Mouse (Mus musculus) 3T3-L1 (cell line): Measurements from ENCODE around the gene Isoc2b.
A peak's percentile ranks its signal among the peaks of the same experiment; 100 is the strongest.
"Not testable (repeated sequence)": the region's sequence is repeated elsewhere in the genome, so short reads cannot be mapped to it uniquely, and the experiment has no call there.

Source experiments
- DNase-seq: peaks from one replicate; pipeline ENCODE4 v3.0.0-alpha.2; 2015; ENCODE audit warnings: low read depth, low spot score

Gene Isoc2b

GRCm38 (mm10) chr7:4865579-4866493 is 4.2 kb downstream of the Isoc2b start:
- peak; percentile 94 for DNase-seq

GRCm38 (mm10) chr7:4865090-4865489 is 5.0 kb downstream of the Isoc2b start:
- peak; percentile 64 for DNase-seq

- DNase-seq = peak; percentile 64
These were observed 5.8 kb downstream of the Isoc2b start for GRCm38 (mm10) chr7:4864130-4864845.

- peak; percentile 34 for DNase-seq
These were observed 6.4 kb downstream of the Isoc2b start for GRCm38 (mm10) chr7:4863541-4864080.

- peak; percentile 87 for DNase-seq
These were observed 7.0 kb downstream of the Isoc2b start for GRCm38 (mm10) chr7:4863041-4863440.

- DNase-seq = not testable (repeated sequence)
These were observed 9.1 kb downstream of the Isoc2b start for GRCm38 (mm10) chr7:4860926-4861325.

- DNase-seq = no peak
These were observed 10.6 kb downstream of the Isoc2b start for GRCm38 (mm10) chr7:4859418-4859978.

GRCm38 (mm10) chr7:4857321-4857720 is 12.7 kb downstream of the Isoc2b start:
- no peak for DNase-seq

- DNase-seq = no peak
These were observed 13.6 kb downstream of the Isoc2b start for GRCm38 (mm10) chr7:4856508-4856907.

GRCm38 (mm10) chr7:4853613-4854012 is 16.4 kb downstream of the Isoc2b start:
- DNase-seq = no peak

- no peak for DNase-seq
These were observed 18.8 kb downstream of the Isoc2b start for GRCm38 (mm10) chr7:4851315-4851688.

GRCm38 (mm10) chr7:4850621-4851314 is 19.3 kb downstream of the Isoc2b start:
- no peak for DNase-seq

GRCm38 (mm10) chr7:4849372-4849771 is 20.7 kb downstream of the Isoc2b start:
- no peak for DNase-seq

- DNase-seq = no peak
These were observed 25.1 kb downstream of the Isoc2b start for GRCm38 (mm10) chr7:4844917-4845309.

GRCm38 (mm10) chr7:4844245-4844916 is 25.7 kb downstream of the Isoc2b start, which contains the start of gene Shisa7:
Gene Shisa7 (minus strand): TSS chr7:4844696.
- DNase-seq = no peak

GRCm38 (mm10) chr7:4843604-4844244 is 26.3 kb downstream of the Isoc2b start:
- DNase-seq = no peak

- DNase-seq = no peak
These were observed 27.4 kb downstream of the Isoc2b start for GRCm38 (mm10) chr7:4842634-4843131.

- DNase-seq = no peak
These were observed 28.0 kb downstream of the Isoc2b start for GRCm38 (mm10) chr7:4842077-4842476.

GRCm38 (mm10) chr7:4837639-4838038 is 32.4 kb downstream of the Isoc2b start:
- no peak for DNase-seq

- no peak for DNase-seq
These were observed 33.7 kb downstream of the Isoc2b start for GRCm38 (mm10) chr7:4836351-4836792.
